ENCODE assay signal across 8 mouse cellular contexts in the genomic region with DNA sequence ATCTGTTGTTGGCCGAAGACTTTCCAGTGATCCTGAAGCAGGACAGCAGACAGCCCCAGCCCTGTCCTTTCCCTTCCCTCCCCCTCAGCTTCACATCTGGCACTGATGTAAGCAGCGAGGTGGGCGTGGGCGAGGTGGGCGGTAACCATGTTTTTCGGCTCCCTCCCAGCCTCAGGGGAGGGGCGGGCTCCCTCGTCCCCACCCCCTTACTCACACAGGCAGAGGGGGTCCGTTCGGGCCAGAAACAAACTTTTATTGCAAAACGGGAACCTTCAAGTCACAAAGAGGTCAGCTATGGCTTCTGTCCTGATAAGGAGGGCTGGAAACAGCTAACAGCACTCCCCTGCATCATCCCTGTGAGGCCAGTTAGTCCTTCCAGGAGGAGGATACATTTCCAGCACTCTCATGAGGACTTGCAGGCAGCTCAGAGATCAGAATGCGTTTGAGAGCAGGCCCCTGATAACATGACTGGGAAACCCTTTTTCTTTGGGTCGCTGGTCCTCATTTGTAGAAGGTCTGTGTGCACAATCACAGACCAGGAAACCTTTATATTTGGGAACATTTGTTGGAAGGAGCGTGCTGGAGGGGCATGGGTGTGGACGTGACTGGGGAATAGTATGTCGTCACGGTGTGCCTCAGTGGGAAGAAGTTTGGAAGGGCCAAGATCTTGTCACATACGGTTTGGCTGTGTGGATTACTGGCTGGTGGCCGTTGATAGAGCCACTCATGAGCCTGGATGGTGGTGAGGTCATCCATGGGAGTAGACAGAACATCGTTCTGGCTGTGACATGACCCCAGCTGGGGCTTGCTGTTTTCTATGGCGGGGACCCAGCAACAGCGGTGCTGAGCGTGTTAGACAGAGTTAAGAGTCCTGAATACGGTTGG. TPM values are rescaled to one million over a fixed set of nuclear protein-coding genes. Genes with fewer than 3 reads are reported as not detected.
DNase-seq lines count a peak whose midpoint lies in the region; ATAC-seq lines count a peak whose summit lies in the region.

No protein-coding gene starts in this region.

- 24% methylated on average over 24 of the region's 24 CpGs for WGBS in lung, embryonic 15.5 days

- H3K27ac ChIP-seq in lung, embryonic 15.5 days = peak overlapping the region; percentile 71

- peaks cover 18% of the 10 kb centered on the region for H3K4me1 ChIP-seq in lung, embryonic 15.5 days

- no peaks in the 10 kb centered on the region for H3K36me3 ChIP-seq in lung, embryonic 15.5 days

- H3K4me3 ChIP-seq in lung, embryonic 15.5 days = peak overlapping the region; percentile 17

- no peaks in the 10 kb centered on the region for H3K27me3 ChIP-seq in lung, embryonic 15.5 days

- H3K9ac ChIP-seq in lung, embryonic 15.5 days = no peak overlapping the region

- peak; percentile 83 for DNase-seq in 3T3-L1 (ENCODE audit: low read depth, low spot score)
- DNase-seq in adrenal gland, postnatal 36 days = peak; percentile 51 to 54
- peak; percentile 92 to 94 for DNase-seq in heart, adult 18-20 months
- DNase-seq in kidney, adult 18-20 months = peak; percentile 47
- peak; percentile 85 for DNase-seq in testis, postnatal 14 days (ENCODE audit: low spot score)
- DNase-seq in thymus, postnatal 25 days = no peak
- no peak for DNase-seq in cerebellum, postnatal 36 days

- H3K4me2 ChIP-seq in lung, embryonic 15.5 days = peak overlapping the region; percentile 41

- ATAC-seq in lung, embryonic 15.5 days (ENCODE audit: borderline replicate concordance, extremely low read depth, low FRiP score, low TSS enrichment) = peak; percentile 86

- H3K9me3 ChIP-seq in lung, embryonic 15.5 days = no peaks in the 10 kb centered on the region

RNA-seq across cellular contexts. Expression of a gene that starts 14.0 kb away (rescaled TPM):
- 10 to 100 TPM; 50.7 to 63.4 TPM for total RNA-seq in adrenal gland, postnatal 36 days (2021)
- total RNA-seq in heart, adult 18-20 months (2021) = 10 to 100 TPM; 52.0 to 57.2 TPM
- 53.7 and 56.5 TPM in 2 replicates for polyA plus RNA-seq in lung, embryonic 15.5 days (2015; fragmentation: Nextera tagmentation; extraction: Ambion mirVana)

RNA-seq across cellular contexts. Expression of a gene that starts 14.2 kb away (rescaled TPM):
- 1 to 10 TPM; 1.9 to 2.5 TPM for total RNA-seq in adrenal gland, postnatal 36 days (2021)
- 1 to 10 TPM; 3.4 to 8.6 TPM for total RNA-seq in heart, adult 18-20 months (2021)
- 10.7 and 11.4 TPM in 2 replicates for polyA plus RNA-seq in lung, embryonic 15.5 days (2015; fragmentation: Nextera tagmentation; extraction: Ambion mirVana)

RNA-seq across cellular contexts. Expression of a gene that starts 47.9 kb away (rescaled TPM):
- total RNA-seq in adrenal gland, postnatal 36 days (2021) = 100 to 1,000 TPM; 102 to 113 TPM
- 10 to 100 TPM; 70.7 to 71.3 TPM for total RNA-seq in heart, adult 18-20 months (2021)
- 56.9 and 58.5 TPM in 2 replicates for polyA plus RNA-seq in lung, embryonic 15.5 days (2015; fragmentation: Nextera tagmentation; extraction: Ambion mirVana)

Comparison
In these comparisons a context has a peak if more than half of its experiments do, and no peak if none do; other contexts are left out.
1. DNase-seq: peak in 3T3-L1 (single experiment), adrenal gland, postnatal 36 days (2 of 2), heart, adult 18-20 months (2 of 2), kidney, adult 18-20 months (single experiment) and testis, postnatal 14 days (single experiment); none in thymus, postnatal 25 days (single experiment) and cerebellum, postnatal 36 days (0 of 2).